Mouse (Mus musculus): ENCODE measurements at regions not wholly inside any gene's neighbourhood (a gene's known extent, or its start where the extent isn't known, plus 50 kb on each side); places are given as distances from the start of the nearest gene placed in this dataset.
"Not testable (repeated sequence)": the region's sequence is repeated elsewhere in the genome, so short reads cannot be mapped to it uniquely, and the experiment has no call there.

DNA sequence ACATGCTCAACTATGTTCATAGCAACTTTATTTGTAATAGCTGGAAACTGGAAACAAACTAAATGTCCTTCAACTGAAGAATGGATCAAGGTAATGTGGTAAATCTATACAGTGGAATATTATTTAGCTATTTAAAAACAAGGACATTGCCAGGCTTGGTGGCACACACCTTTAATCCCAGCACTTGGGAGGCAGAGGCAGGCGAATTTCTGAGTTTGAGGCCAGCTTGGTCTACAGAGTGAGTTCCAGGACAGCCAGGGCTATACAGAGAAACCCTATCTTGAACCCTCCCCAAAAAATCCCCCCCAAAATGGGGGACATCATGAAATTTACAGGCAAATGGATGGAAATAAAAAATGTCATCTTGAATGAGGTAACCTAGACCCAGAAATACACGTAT is 213.6 kb downstream of the Gm31371 start:
- H3K27me3 ChIP-seq (ENCODE audit: insufficient read depth, low read length); H3K9me3 ChIP-seq (ENCODE audit: low read depth, low read length); H3K4me3 ChIP-seq (ENCODE audit: low read depth, low read length); H3K27ac ChIP-seq (ENCODE audit: low read depth); H3K36me3 ChIP-seq (ENCODE audit: insufficient read depth); H3K4me2 ChIP-seq; ATAC-seq (ENCODE audit: insufficient read depth); DNase-seq; H3K9ac ChIP-seq; H3K4me1 ChIP-seq (ENCODE audit: insufficient read depth): not testable (repeated sequence)
- 77% methylated on average over 2 of the region's 2 CpGs for WGBS

DNA sequence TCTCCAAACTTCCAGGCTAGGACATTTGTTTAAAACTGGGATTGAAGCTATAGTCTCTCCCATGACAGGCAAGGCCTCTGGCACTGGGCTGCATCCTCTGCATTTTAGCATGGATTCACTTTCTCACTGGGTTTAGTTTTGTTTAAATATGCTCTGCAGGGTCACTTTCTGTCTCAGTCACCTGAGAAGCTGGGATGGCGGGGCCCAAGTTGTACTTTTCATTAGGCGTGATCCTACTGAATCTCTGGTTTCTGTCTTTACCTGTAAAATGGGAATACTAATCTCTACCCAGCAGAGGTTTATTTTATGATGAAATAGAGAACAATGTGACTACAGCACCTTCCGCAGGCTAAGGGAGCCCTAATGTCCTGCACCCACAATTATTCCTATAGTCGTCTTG is 216.4 kb downstream of the Gm31371 start:
- DNase-seq, result peak; percentile 0
- not testable (repeated sequence) for H3K27me3 ChIP-seq (ENCODE audit: insufficient read depth, low read length)

DNA sequence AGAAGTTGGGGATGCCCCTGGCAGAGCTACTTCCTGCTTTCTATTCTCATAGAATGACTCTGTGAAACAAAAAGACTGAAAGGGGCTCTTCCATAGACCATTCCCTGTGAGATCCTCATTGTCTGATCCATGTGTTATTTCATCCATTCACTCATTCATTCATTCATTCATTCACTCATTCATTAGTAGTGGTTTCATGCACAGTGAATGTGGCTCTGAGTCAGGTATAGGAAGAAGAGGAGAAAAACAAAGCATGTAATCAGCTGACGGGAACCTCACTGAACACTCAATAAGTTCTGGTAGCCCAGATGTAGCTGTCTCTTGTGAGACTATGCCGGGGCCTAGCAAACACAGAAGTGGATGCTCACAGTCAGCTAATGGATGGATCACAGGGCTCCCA is 217.0 kb downstream of the Gm31371 start:
- not testable (repeated sequence) for H3K36me3 ChIP-seq (ENCODE audit: insufficient read depth); H3K9me3 ChIP-seq (ENCODE audit: low read depth, low read length); H3K27me3 ChIP-seq (ENCODE audit: insufficient read depth, low read length); DNase-seq; H3K4me2 ChIP-seq; H3K9ac ChIP-seq; ATAC-seq (ENCODE audit: insufficient read depth); H3K4me1 ChIP-seq (ENCODE audit: insufficient read depth); H3K4me3 ChIP-seq (ENCODE audit: low read depth, low read length); H3K27ac ChIP-seq (ENCODE audit: low read depth)
- 87% methylated on average over 2 of the region's 2 CpGs for WGBS

More for the DNA sequence above, 216.4 kb downstream of the Gm31371 start:
- ATAC-seq (ENCODE audit: insufficient read depth); H3K9ac ChIP-seq; H3K9me3 ChIP-seq (ENCODE audit: low read depth, low read length); H3K4me2 ChIP-seq; H3K27ac ChIP-seq (ENCODE audit: low read depth); H3K4me3 ChIP-seq (ENCODE audit: low read depth, low read length); H3K4me1 ChIP-seq (ENCODE audit: insufficient read depth); H3K36me3 ChIP-seq (ENCODE audit: insufficient read depth): not testable (repeated sequence)
- 78% methylated on average over 4 of the region's 4 CpGs for WGBS

DNA sequence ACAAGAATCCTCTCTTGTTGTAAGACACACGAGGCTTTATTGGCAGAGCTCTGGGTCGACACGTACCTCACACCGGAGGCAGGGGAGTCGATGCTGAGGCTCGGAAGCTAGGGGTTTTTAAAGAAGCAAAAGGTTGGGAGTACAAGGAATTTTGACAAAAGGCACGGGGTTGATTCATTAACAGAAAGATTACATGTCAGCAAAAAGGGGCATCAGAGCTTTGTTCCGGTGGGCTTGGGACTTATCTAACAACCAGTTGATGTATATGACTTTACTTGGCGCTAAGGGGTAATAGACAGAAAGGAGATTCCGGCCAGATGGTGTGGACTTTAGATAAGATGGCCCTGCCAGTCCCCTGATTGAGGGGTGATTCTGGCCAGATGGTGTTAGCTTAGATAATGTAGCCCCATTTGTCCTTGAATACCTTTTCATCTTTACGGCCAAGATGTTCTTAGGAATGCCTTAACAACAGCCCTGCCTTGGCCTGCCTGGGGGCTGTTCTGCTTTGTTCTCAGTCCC is 218.3 kb downstream of the Gm31371 start:
- not testable (repeated sequence) for H3K27ac ChIP-seq (ENCODE audit: low read depth); H3K4me1 ChIP-seq (ENCODE audit: insufficient read depth); H3K4me2 ChIP-seq; H3K27me3 ChIP-seq (ENCODE audit: insufficient read depth, low read length); H3K4me3 ChIP-seq (ENCODE audit: low read depth, low read length); H3K9ac ChIP-seq; ATAC-seq (ENCODE audit: insufficient read depth); H3K36me3 ChIP-seq (ENCODE audit: insufficient read depth); H3K9me3 ChIP-seq (ENCODE audit: low read depth, low read length)
- WGBS, result 90% methylated on average over 10 of the region's 11 CpGs
- DNase-seq, result peak; percentile 1

DNA sequence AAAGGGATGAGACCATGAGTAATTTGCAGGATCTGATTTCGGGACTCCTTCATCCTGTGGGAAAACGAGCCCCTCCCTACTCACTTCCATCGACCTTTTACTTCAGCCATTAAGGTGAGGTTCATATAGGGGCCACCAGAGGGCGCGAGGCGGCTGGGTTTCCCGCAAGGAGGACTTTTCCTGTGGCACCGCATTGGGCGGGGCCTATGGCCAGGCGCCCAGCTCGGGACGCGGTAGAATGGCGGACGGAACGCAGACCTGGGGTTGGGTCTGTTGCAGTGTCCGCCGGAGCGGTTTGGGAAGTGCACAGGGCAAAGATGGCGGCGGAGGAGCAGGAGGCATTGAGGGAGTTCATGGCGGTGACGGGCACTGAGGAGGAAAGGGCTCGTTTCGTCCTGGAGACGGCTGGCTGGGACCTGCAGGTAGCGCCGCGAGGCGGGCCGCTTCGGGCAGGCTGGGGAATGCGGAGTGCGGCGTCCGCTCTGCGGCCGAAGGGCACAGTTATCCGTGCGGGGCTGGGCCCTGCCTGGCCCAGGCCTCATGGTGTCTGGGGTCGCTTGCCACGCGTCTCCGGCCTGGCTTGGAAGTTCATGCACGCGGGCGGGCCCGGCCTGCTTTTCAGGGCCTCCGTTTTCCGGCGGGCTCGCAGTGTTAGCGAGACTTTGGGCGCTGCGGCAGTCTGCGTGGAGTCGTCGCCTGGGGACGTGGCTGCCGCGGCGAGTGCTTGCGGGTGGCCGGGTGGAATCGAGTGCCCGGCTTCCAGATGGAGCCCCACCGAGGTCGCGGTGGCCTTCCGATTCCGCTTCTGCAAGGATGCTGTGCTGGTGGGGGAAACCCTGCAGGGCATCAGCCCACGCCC is 219.1 kb downstream of the Gm31371 start:
- not testable (repeated sequence) for H3K27me3 ChIP-seq (ENCODE audit: insufficient read depth, low read length); H3K9me3 ChIP-seq (ENCODE audit: low read depth, low read length); H3K4me1 ChIP-seq (ENCODE audit: insufficient read depth); H3K36me3 ChIP-seq (ENCODE audit: insufficient read depth)
- Histone ChIP-seq H3K4me3 (ENCODE audit: low read depth, low read length) (peak overlapping the region; percentile 54), H3K9ac (peak overlapping the region; percentile 79), H3K4me2 (peak overlapping the region; percentile 38), H3K27ac (ENCODE audit: low read depth) (peak overlapping the region; percentile 60; the same call in 1 of the 2 replicates)
- peak; percentile 99 for DNase-seq
- WGBS, result 8% methylated on average over 54 of the region's 72 CpGs
- ATAC-seq (ENCODE audit: insufficient read depth), result peak; percentile 100
- TF ChIP-seq CTCF (IDR thresholded peaks at IDR 0.05; ENCODE audit: low read depth), result peak; percentile 77

DNA sequence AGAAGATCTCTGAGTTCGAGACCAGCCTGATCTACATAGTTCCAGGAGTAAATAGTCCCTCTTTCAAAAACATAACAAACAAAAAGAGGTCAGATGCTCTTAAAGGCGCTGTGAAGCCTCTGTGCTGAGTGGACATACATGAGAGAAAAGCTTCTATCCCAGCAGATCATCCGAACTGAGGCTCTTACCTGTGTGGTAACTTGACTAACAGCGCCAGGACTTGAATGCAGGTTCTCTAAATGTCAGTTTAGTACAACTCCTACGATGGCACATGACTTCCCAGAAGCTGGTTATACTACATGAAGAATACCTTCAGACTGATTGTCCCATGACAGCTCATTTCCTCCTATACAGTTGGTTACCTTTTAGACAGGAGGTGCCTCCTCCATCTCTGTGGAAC is 220.4 kb downstream of the Gm31371 start:
- H3K9ac ChIP-seq; ATAC-seq (ENCODE audit: insufficient read depth); DNase-seq; H3K4me1 ChIP-seq (ENCODE audit: insufficient read depth); H3K9me3 ChIP-seq (ENCODE audit: low read depth, low read length); H3K27ac ChIP-seq (ENCODE audit: low read depth); H3K27me3 ChIP-seq (ENCODE audit: insufficient read depth, low read length); H3K36me3 ChIP-seq (ENCODE audit: insufficient read depth); H3K4me3 ChIP-seq (ENCODE audit: low read depth, low read length): not testable (repeated sequence)
- 93% methylated on average over 5 of the region's 5 CpGs for WGBS
- H3K4me2 ChIP-seq, result peak overlapping the region; percentile 35

DNA sequence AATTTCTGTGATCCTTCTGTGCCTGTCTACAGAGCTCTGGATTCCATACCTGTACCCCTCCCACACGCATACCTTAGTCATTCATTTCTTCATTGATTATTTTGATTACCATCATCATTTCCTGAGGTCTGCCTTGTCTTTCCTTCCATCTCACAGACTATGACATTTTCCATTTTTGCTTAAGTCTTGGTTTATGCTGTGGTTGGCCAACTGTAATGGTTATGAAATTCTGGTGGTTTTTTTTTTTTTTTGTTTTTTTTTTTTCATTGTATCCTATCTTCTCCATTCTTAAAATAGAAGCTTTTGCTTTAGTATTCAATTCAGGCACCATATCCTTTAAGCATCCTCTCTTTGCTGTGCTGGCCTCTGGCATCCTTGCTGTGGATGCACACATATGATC is 227.4 kb downstream of the Gm15319 start:
- not testable (repeated sequence) for H3K36me3 ChIP-seq (ENCODE audit: insufficient read depth); H3K9ac ChIP-seq; H3K4me1 ChIP-seq (ENCODE audit: insufficient read depth); H3K27me3 ChIP-seq (ENCODE audit: insufficient read depth, low read length); ATAC-seq (ENCODE audit: insufficient read depth); DNase-seq; H3K9me3 ChIP-seq (ENCODE audit: low read depth, low read length); H3K4me2 ChIP-seq; H3K27ac ChIP-seq (ENCODE audit: low read depth); H3K4me3 ChIP-seq (ENCODE audit: low read depth, low read length)
- no CpG with 5 or more reads among the region's 1 CpGs for WGBS

DNA sequence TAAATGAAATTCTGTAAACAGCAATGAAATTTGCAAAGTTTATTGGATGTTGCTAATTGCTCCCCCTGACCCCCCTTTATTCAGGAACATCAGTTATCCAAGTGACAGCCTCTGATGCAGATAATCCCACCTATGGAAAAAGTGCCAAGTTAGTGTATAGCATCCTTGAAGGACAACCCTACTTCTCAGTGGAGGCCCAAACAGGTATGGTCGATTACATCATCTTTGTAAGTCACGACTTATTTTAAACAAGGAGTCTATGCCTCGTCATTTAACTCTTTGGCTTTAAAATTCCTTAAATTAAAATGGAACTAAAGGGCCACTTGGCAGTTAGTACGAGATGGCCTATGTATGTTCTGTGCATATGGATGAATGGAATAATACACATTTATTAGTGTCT is 217.6 kb downstream of the Gm15319 start:
- not testable (repeated sequence) for ATAC-seq (ENCODE audit: insufficient read depth); H3K9ac ChIP-seq; H3K4me1 ChIP-seq (ENCODE audit: insufficient read depth); H3K9me3 ChIP-seq (ENCODE audit: low read depth, low read length); H3K36me3 ChIP-seq (ENCODE audit: insufficient read depth); H3K27me3 ChIP-seq (ENCODE audit: insufficient read depth, low read length); DNase-seq; H3K4me2 ChIP-seq; H3K4me3 ChIP-seq (ENCODE audit: low read depth, low read length); H3K27ac ChIP-seq (ENCODE audit: low read depth)
- WGBS, result 83% methylated on average over 4 of the region's 4 CpGs

DNA sequence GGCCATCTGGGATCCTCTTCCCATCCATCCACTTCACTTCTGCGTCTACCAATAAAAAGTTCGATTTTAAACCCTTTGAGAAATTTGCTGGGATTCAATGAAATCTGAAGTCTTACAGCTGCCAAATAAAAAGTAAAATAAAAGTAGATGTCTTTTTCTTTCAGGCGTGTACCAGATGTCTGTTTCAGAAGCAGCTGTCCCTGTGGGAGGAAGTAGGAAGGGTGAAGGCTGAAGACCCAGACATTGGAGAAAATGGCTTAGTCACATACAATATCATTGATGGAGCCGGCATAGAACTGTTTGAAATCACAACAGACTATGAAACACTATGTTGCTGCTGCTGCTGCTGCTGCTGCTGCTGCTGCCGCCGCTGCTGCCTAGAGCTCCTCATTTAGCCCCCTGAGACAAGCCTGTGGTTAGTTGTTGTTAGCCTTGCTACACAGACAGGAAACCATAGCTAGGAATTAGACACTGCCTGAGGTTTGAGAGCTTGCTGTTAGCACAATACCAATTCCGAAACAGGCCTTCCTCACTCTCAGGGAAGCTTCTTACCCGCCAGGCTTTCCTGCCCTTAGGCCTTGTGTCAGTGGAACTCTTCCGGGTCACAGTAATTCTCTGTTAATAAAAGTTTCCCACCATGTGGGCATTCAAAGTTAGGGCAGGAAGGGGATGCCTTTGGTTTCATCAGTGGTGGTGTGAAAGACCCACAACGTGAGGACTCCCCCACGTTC is 211.5 kb downstream of the Gm15319 start:
- H3K9ac ChIP-seq; DNase-seq; H3K4me3 ChIP-seq (ENCODE audit: low read depth, low read length); H3K4me2 ChIP-seq; H3K4me1 ChIP-seq (ENCODE audit: insufficient read depth); H3K27ac ChIP-seq (ENCODE audit: low read depth); H3K9me3 ChIP-seq (ENCODE audit: low read depth, low read length); ATAC-seq (ENCODE audit: insufficient read depth); H3K27me3 ChIP-seq (ENCODE audit: insufficient read depth, low read length); H3K36me3 ChIP-seq (ENCODE audit: insufficient read depth): not testable (repeated sequence)
- WGBS, result 86% methylated on average over 5 of the region's 11 CpGs

DNA sequence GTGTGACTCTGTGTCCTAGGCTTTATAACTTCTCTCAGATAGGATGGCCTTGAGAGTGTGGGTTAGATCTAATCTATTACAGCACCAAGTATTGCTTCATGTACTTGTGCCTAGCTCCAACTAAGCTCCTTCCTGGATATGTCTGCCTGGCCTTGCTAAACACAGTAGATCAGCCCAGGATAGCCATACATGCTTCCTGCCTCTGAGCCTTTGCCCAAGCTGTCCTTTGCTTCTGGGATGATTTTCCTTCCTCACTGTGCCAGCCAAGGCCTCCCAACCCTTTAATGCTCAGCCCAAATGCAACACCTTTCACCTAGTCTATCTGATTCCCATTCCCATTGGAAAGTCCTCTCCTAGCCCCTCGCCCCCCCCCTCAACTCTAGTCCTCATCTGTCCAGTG is 208.9 kb downstream of the Gm15319 start:
- H3K4me3 ChIP-seq (ENCODE audit: low read depth, low read length); H3K36me3 ChIP-seq (ENCODE audit: insufficient read depth); ATAC-seq (ENCODE audit: insufficient read depth); H3K9ac ChIP-seq; H3K27ac ChIP-seq (ENCODE audit: low read depth); H3K27me3 ChIP-seq (ENCODE audit: insufficient read depth, low read length); DNase-seq; H3K9me3 ChIP-seq (ENCODE audit: low read depth, low read length); H3K4me1 ChIP-seq (ENCODE audit: insufficient read depth); H3K4me2 ChIP-seq: not testable (repeated sequence)
- WGBS, result 100% methylated on average over 1 of the region's 1 CpGs

Measured in lung, embryonic 14.5 days (tissue).